Mouse (Mus musculus): ENCODE results near the gene Rgs2.
A peak's percentile ranks its signal among the peaks of the same experiment; 100 is the strongest.

Gene Rgs2

DNA sequence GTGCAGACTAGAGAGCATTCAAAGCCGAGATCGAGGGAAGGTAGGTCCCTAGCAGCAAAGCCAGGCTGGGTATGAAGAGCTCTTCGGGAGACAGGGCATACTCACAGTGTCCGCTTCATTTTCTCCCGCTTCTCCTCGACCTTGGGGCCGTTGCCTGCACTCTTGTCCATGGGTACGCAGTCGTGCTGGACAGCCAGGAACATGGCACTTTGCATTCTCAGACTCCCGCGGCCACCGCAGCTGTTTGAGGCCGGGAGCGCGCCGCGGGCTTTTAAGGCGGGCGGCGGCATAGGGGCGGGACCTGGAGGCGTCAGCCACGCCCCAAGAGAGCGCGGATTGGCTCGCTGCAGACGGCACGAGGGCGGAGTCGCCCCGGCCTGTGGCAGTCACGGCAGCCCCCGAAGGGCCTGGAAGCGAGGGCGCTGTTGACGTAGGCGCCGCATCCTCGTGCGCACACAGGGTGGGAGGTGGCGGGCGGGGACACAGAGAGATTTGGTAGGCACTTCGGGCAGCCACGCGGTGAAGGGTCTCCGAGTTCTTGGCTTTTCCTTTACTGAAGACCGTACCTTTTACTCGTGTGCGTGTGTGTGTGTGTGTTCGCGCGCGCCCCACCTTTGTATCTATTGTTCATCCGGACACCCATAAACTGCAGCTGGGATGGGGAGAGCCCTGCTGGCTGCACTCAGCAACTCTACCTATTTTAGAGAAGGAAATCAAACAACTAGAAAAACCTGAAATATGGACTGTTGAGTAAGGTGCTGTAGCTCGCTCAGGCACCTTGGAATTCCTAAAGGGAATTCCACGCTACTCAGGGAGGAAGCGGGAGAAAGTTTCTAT, at the start of gene Rgs2:
Rgs2 (minus strand) TSS at position 258 of the 837 bp plus-strand sequence.
- DNase-seq (ENCODE audit: low spot score in 2 of 2): peak; percentile 94 to 95

- DNase-seq (ENCODE audit: low spot score in 2 of 2): no peak
Observed at GRCm38 (mm10) chr1:144053401-144053800, 49.4 kb upstream of the Rgs2 start.

DNA sequence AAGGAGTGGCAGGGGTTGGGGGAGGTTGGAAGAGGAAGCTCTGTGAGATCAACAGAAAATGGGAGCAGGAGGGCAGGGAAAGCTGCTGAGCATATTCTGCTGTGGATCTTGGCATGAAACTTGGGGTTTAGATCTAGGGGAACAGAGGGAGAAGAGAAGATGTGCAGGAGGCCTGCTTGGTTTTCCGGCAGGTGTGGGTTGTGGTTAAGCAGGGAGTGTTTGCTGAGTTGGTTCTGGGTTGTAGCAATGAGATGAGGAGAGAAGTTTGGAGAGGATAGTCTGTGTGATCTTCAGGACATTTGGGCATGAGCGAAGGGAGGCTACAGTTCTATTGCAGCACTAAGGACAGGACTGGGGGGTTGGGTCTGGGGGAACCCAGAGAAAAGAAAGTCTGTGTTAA, 37.9 kb upstream of the Rgs2 start:
- no peak for DNase-seq (ENCODE audit: low spot score in 2 of 2)

- no peak for DNase-seq (ENCODE audit: low spot score in 2 of 2)
Observed at GRCm38 (mm10) chr1:144033498-144033897, 29.5 kb upstream of the Rgs2 start.

- DNase-seq (ENCODE audit: low spot score in 2 of 2): no peak
Observed at GRCm38 (mm10) chr1:144030499-144030898, 26.5 kb upstream of the Rgs2 start.

GRCm38 (mm10) chr1:144029679-144030078, 25.7 kb upstream of the Rgs2 start:
- no peak for DNase-seq (ENCODE audit: low spot score in 2 of 2)

DNA sequence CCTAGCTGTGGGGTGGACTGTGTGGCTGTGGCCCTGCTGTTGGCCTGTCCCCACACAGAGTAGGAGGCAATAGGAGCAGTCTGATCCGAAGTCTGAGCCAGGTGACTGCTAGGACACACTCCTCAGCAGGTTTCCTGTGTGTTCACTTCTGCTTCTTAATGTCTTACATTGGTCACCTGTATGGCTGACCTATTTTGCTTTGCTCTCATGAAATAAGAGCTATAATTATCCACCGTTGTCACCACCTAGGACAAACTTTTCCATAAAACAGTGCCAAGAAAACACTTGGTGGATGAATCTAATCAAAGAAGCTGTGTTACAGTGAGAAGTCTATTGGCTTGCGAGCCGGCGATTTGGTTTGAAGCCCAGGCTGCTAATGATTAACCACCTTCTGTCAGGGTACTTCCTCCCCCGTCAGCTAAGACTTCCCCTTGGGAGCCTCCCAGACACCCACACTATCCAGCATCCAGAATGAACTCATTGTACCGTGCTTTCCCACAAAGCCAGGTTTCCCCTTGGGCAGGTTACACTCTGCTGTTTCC, 14.5 kb upstream of the Rgs2 start:
- DNase-seq (ENCODE audit: low spot score in 2 of 2): no peak

DNA sequence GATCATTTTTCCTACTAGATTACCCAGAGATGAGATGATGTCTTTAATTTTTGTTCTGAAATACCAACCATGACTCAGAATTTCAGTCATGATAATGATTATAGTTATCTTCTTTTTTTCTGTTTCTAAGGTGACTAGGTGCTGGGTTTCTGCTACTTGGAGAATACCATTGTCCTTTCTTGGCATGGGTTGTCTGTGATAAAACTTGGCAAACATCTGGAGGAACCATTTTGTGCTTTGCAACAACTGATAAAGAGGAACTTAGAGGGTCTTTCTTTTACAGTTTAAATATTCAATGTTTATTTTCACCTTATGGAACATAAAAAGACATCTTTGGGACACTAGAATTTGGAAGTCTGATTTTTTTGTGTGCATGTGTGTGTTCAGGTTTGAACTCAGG, 10.0 kb upstream of the Rgs2 start:
- DNase-seq (ENCODE audit: low spot score in 2 of 2): no peak

DNA sequence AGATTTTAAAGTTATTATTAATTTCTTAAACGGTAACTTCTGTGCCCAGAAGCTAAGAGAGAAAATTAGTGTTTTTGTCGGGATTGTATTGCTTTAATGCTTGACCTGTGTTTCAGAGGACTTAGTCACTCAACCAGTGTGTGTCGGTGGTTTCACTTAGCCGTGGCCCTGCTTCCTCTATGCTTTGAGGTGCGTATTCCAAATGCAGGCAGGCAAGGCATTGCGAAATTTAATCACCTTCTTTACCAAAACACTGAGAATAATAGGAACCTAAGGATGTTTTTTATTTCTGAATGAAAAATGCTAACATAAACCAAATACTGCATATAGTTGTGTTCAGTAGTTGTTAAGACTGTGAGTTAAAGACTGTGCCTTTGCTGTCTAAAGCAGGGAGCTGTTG, 3.4 kb upstream of the Rgs2 start:
- DNase-seq (ENCODE audit: low spot score in 2 of 2): peak; percentile 27 to 36

GRCm38 (mm10) chr1:144006542-144006941, 2.6 kb upstream of the Rgs2 start:
- peak; percentile 75 to 80 for DNase-seq (ENCODE audit: low spot score in 2 of 2)

GRCm38 (mm10) chr1:144005648-144006047, 1.7 kb upstream of the Rgs2 start:
- no peak for DNase-seq (ENCODE audit: low spot score in 2 of 2)

DNA sequence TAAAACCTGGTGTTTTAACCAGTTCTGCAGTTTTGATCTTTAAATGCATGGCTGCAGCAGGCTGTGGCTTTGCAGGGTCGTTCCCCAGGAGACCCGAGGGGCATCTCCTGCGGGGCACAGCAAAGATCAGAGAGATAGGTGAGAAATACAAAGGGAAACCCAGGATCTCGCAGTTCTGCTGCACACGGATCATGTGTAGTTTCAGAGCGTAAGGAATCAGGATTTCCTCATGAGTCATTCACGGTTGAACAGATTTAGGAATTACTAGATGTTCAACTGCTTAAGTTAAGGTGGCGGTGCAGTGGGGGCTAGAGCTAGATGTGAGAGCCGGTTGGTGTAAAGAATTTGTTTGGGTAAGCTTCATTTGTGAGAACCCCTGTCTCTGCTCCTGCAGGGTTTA, 780 bp upstream of the Rgs2 start:
- DNase-seq (ENCODE audit: low spot score in 2 of 2): no peak

- DNase-seq (ENCODE audit: low spot score in 2 of 2): peak; percentile 10 to 27
Observed at GRCm38 (mm10) chr1:144003416-144003815, 545 bp downstream of the Rgs2 start.

GRCm38 (mm10) chr1:144002715-144003066, 1.3 kb downstream of the Rgs2 start:
- peak; percentile 67 to 72 for DNase-seq (ENCODE audit: low spot score in 2 of 2)

DNA sequence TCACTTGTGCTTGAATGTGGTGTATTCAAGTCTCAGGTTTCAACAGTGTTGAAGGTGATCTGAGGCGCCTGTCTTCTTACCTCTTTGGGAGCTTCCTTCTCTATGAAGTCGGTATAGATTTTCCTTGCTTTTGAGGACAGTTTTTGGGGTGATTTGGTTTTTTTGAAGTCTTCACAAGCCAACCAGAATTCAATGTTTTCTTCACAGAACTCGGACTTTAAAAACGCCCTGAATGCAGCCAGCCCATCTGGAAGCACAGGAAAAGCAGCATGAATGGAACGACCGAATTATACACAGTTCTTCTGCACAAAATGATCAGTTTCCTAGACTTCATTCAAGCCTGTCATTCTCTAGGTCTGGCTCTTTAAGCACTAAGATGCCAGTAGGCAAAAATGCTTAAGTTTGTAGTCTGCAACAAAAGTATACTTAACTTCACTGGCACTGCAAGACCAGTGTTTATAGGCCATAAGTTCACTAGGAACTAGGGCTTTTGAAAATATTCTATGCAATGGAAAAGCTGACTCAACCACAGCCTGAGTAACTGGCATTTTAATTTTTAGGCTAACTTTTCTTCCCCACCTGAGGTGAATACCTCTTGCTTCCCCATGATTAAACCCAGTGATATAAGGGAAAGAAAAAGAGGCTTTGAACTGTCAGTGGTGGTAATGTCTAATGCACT, 1.8 kb downstream of the Rgs2 start:
- DNase-seq (ENCODE audit: low spot score in 2 of 2): no peak

- no peak for DNase-seq (ENCODE audit: low spot score in 2 of 2)
Observed at GRCm38 (mm10) chr1:144000246-144000645, 3.7 kb downstream of the Rgs2 start.

GRCm38 (mm10) chr1:143999371-143999920, 4.5 kb downstream of the Rgs2 start:
- peak; percentile 21 to 30 for DNase-seq (ENCODE audit: low spot score in 2 of 2)

- no peak for DNase-seq (ENCODE audit: low spot score in 2 of 2)
Observed at GRCm38 (mm10) chr1:143993026-143993425, 10.9 kb downstream of the Rgs2 start.

DNA sequence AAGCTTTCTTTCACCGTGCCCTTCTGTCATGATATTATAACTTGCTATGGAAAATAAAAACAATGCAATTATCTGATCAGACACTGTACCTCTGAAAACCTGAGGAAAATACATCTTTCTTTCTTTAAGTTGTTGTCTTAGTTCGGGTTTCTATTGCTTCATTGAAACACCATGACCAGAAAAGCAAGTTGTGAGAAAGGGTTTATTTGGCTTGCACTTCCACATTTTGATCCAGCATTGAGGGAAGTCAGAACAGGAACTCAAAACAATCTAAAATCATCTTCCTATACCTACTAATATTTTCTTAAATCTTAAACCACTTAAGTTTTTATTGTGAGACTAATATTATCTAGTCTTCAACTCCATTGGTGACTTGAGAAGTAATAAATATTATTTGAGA, 11.4 kb downstream of the Rgs2 start:
- DNase-seq (ENCODE audit: low spot score in 2 of 2): no peak

DNA sequence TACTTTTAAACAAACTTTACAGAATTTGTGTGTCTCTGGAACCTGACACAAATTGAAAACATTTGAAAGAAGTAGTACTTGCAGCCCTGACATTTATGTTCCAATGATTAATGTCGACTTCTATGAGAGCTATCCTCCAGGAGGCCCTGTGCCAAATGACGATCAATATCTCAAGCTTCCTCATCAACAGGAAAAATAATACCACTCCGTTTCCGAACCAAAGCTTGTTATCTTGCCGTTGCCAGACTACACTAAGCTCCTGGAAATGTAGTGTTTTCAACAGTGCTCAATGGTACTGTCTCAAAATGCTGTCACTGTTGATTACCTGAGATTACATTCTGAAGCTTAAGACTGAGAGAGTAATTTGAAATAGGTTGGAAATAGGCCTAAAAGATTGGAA, 13.7 kb downstream of the Rgs2 start:
- no peak for DNase-seq (ENCODE audit: low spot score in 2 of 2)

DNA sequence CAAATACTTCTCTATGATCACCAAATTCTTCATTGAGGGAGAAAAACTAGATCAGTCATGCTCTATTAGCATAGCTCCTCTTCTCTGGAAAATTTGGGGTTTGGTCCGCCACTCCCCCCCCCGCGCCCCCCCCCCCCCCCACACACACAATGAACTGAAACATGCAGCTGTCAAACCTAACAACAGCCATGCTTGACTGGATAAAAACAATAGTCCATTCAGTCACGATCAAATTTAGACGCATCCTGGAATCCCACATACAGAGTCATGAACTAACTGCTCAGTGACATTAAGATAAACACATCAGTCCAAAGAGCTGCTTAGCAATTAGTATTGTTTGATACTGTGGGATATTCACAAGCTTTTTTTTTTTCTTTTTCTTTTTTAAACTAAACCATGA, 14.2 kb downstream of the Rgs2 start:
- no peak for DNase-seq (ENCODE audit: low spot score in 2 of 2)

- DNase-seq (ENCODE audit: low spot score in 2 of 2): no peak
Observed at GRCm38 (mm10) chr1:143988756-143989155, 15.2 kb downstream of the Rgs2 start.
